ENCODE assay signal across 9 mouse cellular contexts in genomic region chr17:25282133-25282532, GRCm38 (mm10). TPM values are rescaled to one million over a fixed set of nuclear protein-coding genes. Genes with fewer than 3 reads are reported as not detected.
DNase-seq lines count a peak whose midpoint lies in the region; ATAC-seq and TF ChIP-seq lines count a peak whose summit lies in the region.
"Had no signal": no experiment of that assay in that cellular context is flagged by ENCODE, and none has a peak within 500 bp of the region (broad histone marks: within the 10 kb centered on the region; RNA-seq: fewer than 3 reads in every experiment).

No protein-coding gene starts in this region.

- no peaks in the 10 kb centered on the region for H3K27me3 ChIP-seq in G1E (ENCODE audit: insufficient read depth, low read length)

- no peaks in the 10 kb centered on the region for H3K9me3 ChIP-seq in G1E (replicated peaks)

- no peak for TF ChIP-seq CTCF in G1E (IDR thresholded peaks at IDR 0.05; ENCODE audit: low read depth, low read length)

- H3K4me3 ChIP-seq in G1E (ENCODE audit: low read depth, low read length): peak overlapping the region; percentile 61

- peak; percentile 84 for ATAC-seq in G1E (ENCODE audit: extremely low read depth, insufficient number of reproducible peaks, low FRiP score, poor library complexity, severe bottlenecking)
- no peak for ATAC-seq in frontal cortex, adult (ENCODE audit: low TSS enrichment)

- no peaks in the 10 kb centered on the region for H3K36me3 ChIP-seq in G1E (replicated peaks)

- DNase-seq in adrenal gland, adult (ENCODE audit: inconsistent age in 2 of 2, low spot score in 1 of 2): peak; percentile 66 to 79
- no peak for DNase-seq in adrenal gland, postnatal 4 days (ENCODE audit: low spot score in 2 of 2)
- peak; percentile 69 for DNase-seq in G1E (ENCODE audit: low spot score)
- peak; percentile 22 for DNase-seq in gastrocnemius, postnatal 10 days
- peak; percentile 77 to 87 for DNase-seq in kidney, adult 8-10 months
- DNase-seq in lung, postnatal 25 days (ENCODE audit: low spot score): peak; percentile 83
- DNase-seq in urinary bladder, postnatal 36 days (ENCODE audit: low spot score in 2 of 2): peak; percentile 35 to 61

- peaks cover 26% of the 10 kb centered on the region for H3K4me1 ChIP-seq in G1E (ENCODE audit: insufficient read depth, low read depth, low read length)

RNA-seq across cellular contexts. Expression of gene Ube2i, which starts 7.7 kb away (rescaled TPM):
- 100 to 1,000 TPM; 371 to 391 TPM for total RNA-seq in adrenal gland, postnatal 4 days (2021)
- total RNA-seq in G1E (2014; fragmentation: Nextera tagmentation) (516 and 535 TPM in 2 replicates), G1E (2017) (421 and 442 TPM in 2 replicates)
- 422 and 440 TPM in 2 replicates for polyA plus RNA-seq in G1E (2012)
- total RNA-seq in gastrocnemius, postnatal 10 days (2021): 100 to 1,000 TPM; 113 to 136 TPM

RNA-seq across cellular contexts. Expression of gene Prss34, which starts 16.1 kb away (rescaled TPM):
- 1 to 10 TPM; 2.4 to 4.6 TPM for total RNA-seq in adrenal gland, postnatal 4 days (2021)
- total RNA-seq in G1E (2014; fragmentation: Nextera tagmentation) (not detected in 2 replicates), G1E (2017) (not detected in 2 replicates)
- 0.06 TPM in 1 of 2 replicates, not detected in the other for polyA plus RNA-seq in G1E (2012)
- 1 to 10 TPM; 5.0 to 5.2 TPM for total RNA-seq in gastrocnemius, postnatal 10 days (2021)

RNA-seq across cellular contexts. Expression of gene Baiap3, which starts 26.0 kb away (rescaled TPM):
- total RNA-seq in adrenal gland, postnatal 4 days (2021): 10 to 100 TPM; 24.4 to 30.7 TPM
- total RNA-seq in G1E (2014; fragmentation: Nextera tagmentation): not detected in 2 replicates
- 0.17 and 0.33 TPM in 2 replicates for total RNA-seq in G1E (2017)
- 0.06 TPM in 1 of 2 replicates, not detected in the other for polyA plus RNA-seq in G1E (2012)
- total RNA-seq in gastrocnemius, postnatal 10 days (2021): under 1 TPM; 0.26 to 0.59 TPM
- total RNA-seq: gastrocnemius, adult 8-10 months had no signal

RNA-seq across cellular contexts. Expression of gene Prss28, which starts 26.3 kb away (rescaled TPM):
- total RNA-seq in adrenal gland, postnatal 4 days (2021): not detected
- not detected in 2 replicates for total RNA-seq in G1E (2014; fragmentation: Nextera tagmentation)
- total RNA-seq in G1E (2017): 0.11 TPM in 1 of 2 replicates, not detected in the other
- polyA plus RNA-seq in G1E (2012): not detected in 2 replicates
- not detected for total RNA-seq in gastrocnemius, postnatal 10 days (2021)
- total RNA-seq: gastrocnemius, adult 8-10 months had no signal

RNA-seq across cellular contexts. Expression of gene Prss29, which starts 36.3 kb away (rescaled TPM):
- not detected for total RNA-seq in adrenal gland, postnatal 4 days (2021)
- total RNA-seq in G1E (2014; fragmentation: Nextera tagmentation): not detected in 2 replicates
- total RNA-seq in G1E (2017): not detected in 2 replicates
- not detected in 2 replicates for polyA plus RNA-seq in G1E (2012)
- total RNA-seq in gastrocnemius, postnatal 10 days (2021): not detected
- total RNA-seq: gastrocnemius, adult 8-10 months had no signal

Comparison
In these comparisons a context has a peak if more than half of its experiments do, and no peak if none do; other contexts are left out.
1. DNase-seq: peak in adrenal gland, adult (2 of 2), G1E (single experiment), gastrocnemius, postnatal 10 days (single experiment), kidney, adult 8-10 months (2 of 2), lung, postnatal 25 days (single experiment) and urinary bladder, postnatal 36 days (2 of 2); none in adrenal gland, postnatal 4 days (0 of 2).
2. RNA of gene Baiap3, which starts 26.0 kb away (total RNA-seq): 24.4 to 30.7 TPM in adrenal gland, postnatal 4 days; 0.26 to 0.59 TPM in gastrocnemius, postnatal 10 days and 0.17 to 0.33 TPM in G1E; every median in the first group is over 10 times any median in the second.